Comparison of ENCODE assay signal across 10 mouse cellular contexts in genomic region chr3:60081648-60082047, GRCm38 (mm10). TPM values are rescaled to one million over a fixed set of nuclear protein-coding genes. Genes with fewer than 3 reads are reported as not detected.
DNase-seq lines count a peak whose midpoint lies in the region; ATAC-seq lines count a peak whose summit lies in the region.
"Had no signal": no experiment of that assay in that cellular context is flagged by ENCODE, and none has a peak within 500 bp of the region (broad histone marks: within the 10 kb centered on the region; RNA-seq: fewer than 3 reads in every experiment).

Gene Sucnr1 (plus strand): TSS chr3:60081869.

- H3K36me3 ChIP-seq in neural tube, embryonic 12.5 days = no peaks in the 10 kb centered on the region
- H3K36me3 ChIP-seq in kidney, embryonic 15.5 days = no peaks in the 10 kb centered on the region

- H3K27ac ChIP-seq in neural tube, embryonic 12.5 days = no peak within 1 kb of the TSS
- 0 out of 2 replicates have a peak within 1 kb of the TSS, but pooled peaks have one; percentile 18 for H3K27ac ChIP-seq in kidney, embryonic 15.5 days

- 0 out of 2 replicates have a peak, but pooled peaks cover 3% of the 10 kb centered on the region for H3K4me1 ChIP-seq in neural tube, embryonic 12.5 days
- H3K4me1 ChIP-seq in kidney, embryonic 15.5 days = peaks cover 6% of the 10 kb centered on the region; the same call in 1 of the 2 replicates

- H3K27me3 ChIP-seq in neural tube, embryonic 12.5 days (replicated peaks) = no peaks in the 10 kb centered on the region
- no peaks in the 10 kb centered on the region for H3K27me3 ChIP-seq in kidney, embryonic 15.5 days

- 0 out of 2 replicates have a peak, but pooled peaks have one; percentile 33 for ATAC-seq in neural tube, embryonic 12.5 days (ENCODE audit: low FRiP score, low read depth)
- no peak for ATAC-seq in kidney, embryonic 15.5 days (replicated peaks; ENCODE audit: low FRiP score)

- WGBS in neural tube, embryonic 12.5 days = 65% methylated on average over 4 of the region's 4 CpGs
- WGBS in kidney, embryonic 15.5 days = 72% methylated on average over 4 of the region's 4 CpGs

- no peak within 1 kb of the TSS for H3K9ac ChIP-seq in neural tube, embryonic 12.5 days
- no peak within 1 kb of the TSS for H3K9ac ChIP-seq in kidney, embryonic 15.5 days

- no peaks in the 10 kb centered on the region for H3K9me3 ChIP-seq in neural tube, embryonic 12.5 days
- H3K9me3 ChIP-seq in kidney, embryonic 15.5 days (replicated peaks) = no peaks in the 10 kb centered on the region

- no peak within 1 kb of the TSS for H3K4me2 ChIP-seq in neural tube, embryonic 12.5 days (replicated peaks)
- H3K4me2 ChIP-seq in kidney, embryonic 15.5 days = no peak within 1 kb of the TSS

- DNase-seq in embryo, embryonic 11 days = peak; percentile 3
- DNase-seq in embryo, embryonic 9.5 days (ENCODE audit: extremely low spot score) = no peak
- DNase-seq in neural tube, embryonic 10.5 days (ENCODE audit: extremely low spot score, low spot score) = no peak
- no peak for DNase-seq in spleen, postnatal 4 days (ENCODE audit: low spot score in 2 of 2)
- DNase-seq in left cerebral cortex, adult 8-10 months (ENCODE audit: low spot score in 2 of 2) = no peak
- DNase-seq in urinary bladder, postnatal 10 days (ENCODE audit: low spot score) = no peak

- no peak within 1 kb of the TSS for H3K4me3 ChIP-seq in neural tube, embryonic 12.5 days
- no peak within 1 kb of the TSS for H3K4me3 ChIP-seq in kidney, embryonic 15.5 days (replicated peaks)

RNA-seq across cellular contexts. Expression of gene Sucnr1, which starts in this region (rescaled TPM):
- polyA plus RNA-seq in neural tube, embryonic 12.5 days (2016; fragmentation: Nextera tagmentation; extraction: Ambion mirVana) = not detected in 2 replicates
- 4.4 and 5.4 TPM in 2 replicates for polyA plus RNA-seq in kidney, embryonic 15.5 days (2015; fragmentation: Nextera tagmentation; extraction: Ambion mirVana)
- total RNA-seq in left cerebral cortex, adult 8-10 months (2022) = not detected
- total RNA-seq: layer of hippocampus, postnatal 14 days had no signal
- polyA plus RNA-seq: neural tube, embryonic 14.5 days had no signal

Comparison
In these comparisons a context has a peak if more than half of its experiments do, and no peak if none do; other contexts are left out.
1. Peak in ATAC-seq in neural tube, embryonic 12.5 days; RNA of the gene not detected or under 1 TPM.